Mouse (Mus musculus): Measurements from ENCODE around the gene Blcap. TPM values are rescaled to one million over a fixed set of nuclear protein-coding genes. Genes with fewer than 3 reads are reported as not detected.

Blcap gene
- polyA plus RNA-seq, 1 experiment: 63.9 TPM

GRCm38 (mm10) chr2:157531681-157532426 is 39.2 kb downstream of the Blcap start:
- TF ChIP-seq CTCF (IDR thresholded peaks at IDR 0.05; ENCODE audit: borderline replicate concordance, insufficient read depth, low read length) (no peak), POLR2A (IDR thresholded peaks at IDR 0.05; ENCODE audit: low read depth, low read length) (no peak)
- no peak overlapping the region for H3K4me3 ChIP-seq (ENCODE audit: insufficient read depth, low read length)
- H3K4me1 ChIP-seq (ENCODE audit: control insufficient read depth, insufficient read depth, low read length): no peaks in the 10 kb centered on the region
- H3K27ac ChIP-seq (ENCODE audit: insufficient read depth, low read length): no peak overlapping the region

DNA sequence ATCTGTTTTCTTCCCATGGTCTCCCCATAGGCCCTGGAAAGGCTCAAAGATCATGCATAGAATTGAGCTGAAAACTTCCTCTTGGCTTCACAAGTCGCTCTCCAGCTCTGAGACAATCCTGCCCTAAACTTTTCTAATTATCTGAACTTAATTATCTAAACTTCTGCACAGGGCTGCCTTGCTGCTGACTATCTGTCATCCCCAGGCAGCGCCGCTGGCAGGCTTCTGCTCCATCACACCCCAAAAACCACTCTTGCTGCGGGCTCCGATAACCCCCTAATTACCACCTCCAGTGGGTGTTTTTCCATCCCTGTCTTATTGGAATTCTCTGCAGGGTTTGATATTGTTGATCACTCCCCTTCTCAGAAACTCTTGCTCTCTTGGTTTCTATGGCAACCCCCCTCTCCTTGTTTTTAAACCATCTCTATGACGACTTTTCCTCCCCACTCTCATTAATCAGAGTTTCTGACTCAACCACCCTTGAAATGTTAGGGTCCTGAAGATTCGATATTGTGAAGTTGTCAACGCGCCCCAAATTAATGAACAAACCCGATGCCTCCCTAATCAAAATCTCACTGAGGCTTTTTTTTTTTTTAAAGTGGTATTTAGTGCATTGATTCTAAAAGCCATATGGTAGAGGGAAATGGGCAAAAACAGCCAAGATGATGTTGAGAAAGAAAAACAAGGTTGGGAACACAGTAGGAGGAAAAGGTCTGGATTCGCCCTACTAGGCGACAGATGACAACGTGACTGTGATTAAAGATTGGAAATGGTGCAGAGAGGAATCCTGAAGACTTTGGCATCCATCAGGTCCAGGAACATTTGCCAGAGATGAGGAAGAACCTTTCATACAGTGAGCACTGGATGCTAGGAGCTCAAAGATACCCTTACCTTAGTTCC is 40.8 kb downstream of the Blcap start:
- Histone ChIP-seq H3K27ac (ENCODE audit: insufficient read depth, low read length) (no peak overlapping the region), H3K4me1 (ENCODE audit: control insufficient read depth, insufficient read depth, low read length) (no peaks in the 10 kb centered on the region)
- TF ChIP-seq CTCF (IDR thresholded peaks at IDR 0.05; ENCODE audit: borderline replicate concordance, insufficient read depth, low read length): no peak
- no peak for TF ChIP-seq POLR2A (IDR thresholded peaks at IDR 0.05; ENCODE audit: low read depth, low read length)

DNA sequence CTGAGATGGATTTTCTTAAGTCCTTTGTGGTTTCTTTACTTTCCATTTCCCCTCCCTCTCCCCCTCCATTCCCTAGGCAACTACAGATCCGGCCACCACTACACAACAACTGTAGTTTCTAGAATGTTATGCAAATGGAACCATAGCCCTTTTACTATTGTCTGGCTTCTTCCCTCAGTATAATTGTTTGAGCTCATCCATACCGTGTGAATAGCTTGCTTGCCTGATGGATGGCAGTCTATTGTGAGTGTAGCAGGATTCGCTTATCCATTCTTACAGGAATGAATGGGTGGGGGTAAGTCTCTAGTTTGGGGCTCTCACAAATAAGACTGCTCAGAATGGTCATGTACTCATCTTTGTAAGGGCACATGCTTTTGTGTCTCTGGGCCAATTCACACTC is 48.5 kb downstream of the Blcap start:
- Histone ChIP-seq H3K4me1 (ENCODE audit: control insufficient read depth, insufficient read depth, low read length) (no peaks in the 10 kb centered on the region), H3K4me3 (ENCODE audit: insufficient read depth, low read length) (no peak overlapping the region), H3K27ac (ENCODE audit: insufficient read depth, low read length) (no peak overlapping the region)
- no peak for TF ChIP-seq POLR2A (IDR thresholded peaks at IDR 0.05; ENCODE audit: low read depth, low read length)
- TF ChIP-seq CTCF (IDR thresholded peaks at IDR 0.05; ENCODE audit: borderline replicate concordance, insufficient read depth, low read length): no peak

More for the DNA sequence above, 40.8 kb downstream of the Blcap start:
- H3K4me3 ChIP-seq (ENCODE audit: insufficient read depth, low read length): no peak overlapping the region

DNA sequence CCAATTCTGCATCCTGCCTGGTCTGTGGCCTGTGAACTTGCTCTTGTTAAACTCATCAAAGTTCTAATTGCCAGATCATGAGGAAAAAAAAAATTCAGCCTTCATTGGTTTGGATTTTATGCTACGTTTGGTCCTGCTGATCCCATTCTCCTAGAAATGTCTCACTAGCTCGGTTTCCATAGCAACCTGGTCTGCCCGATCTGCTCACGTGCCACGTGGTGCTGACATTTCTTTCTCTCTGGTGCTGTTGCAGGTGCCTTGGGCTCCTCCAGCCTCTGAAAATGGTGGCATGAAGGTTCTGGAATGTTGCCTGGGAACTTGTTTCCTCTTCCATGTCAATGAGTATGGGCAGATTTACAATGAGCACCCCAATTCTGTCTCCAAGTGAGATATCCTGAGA is 50.6 kb downstream of the Blcap start:
- Histone ChIP-seq H3K27ac (ENCODE audit: insufficient read depth, low read length) (no peak overlapping the region), H3K4me1 (ENCODE audit: control insufficient read depth, insufficient read depth, low read length) (no peaks in the 10 kb centered on the region), H3K4me3 (ENCODE audit: insufficient read depth, low read length) (no peak overlapping the region)
- TF ChIP-seq POLR2A (IDR thresholded peaks at IDR 0.05; ENCODE audit: low read depth, low read length) (no peak), CTCF (IDR thresholded peaks at IDR 0.05; ENCODE audit: borderline replicate concordance, insufficient read depth, low read length) (no peak)

DNA sequence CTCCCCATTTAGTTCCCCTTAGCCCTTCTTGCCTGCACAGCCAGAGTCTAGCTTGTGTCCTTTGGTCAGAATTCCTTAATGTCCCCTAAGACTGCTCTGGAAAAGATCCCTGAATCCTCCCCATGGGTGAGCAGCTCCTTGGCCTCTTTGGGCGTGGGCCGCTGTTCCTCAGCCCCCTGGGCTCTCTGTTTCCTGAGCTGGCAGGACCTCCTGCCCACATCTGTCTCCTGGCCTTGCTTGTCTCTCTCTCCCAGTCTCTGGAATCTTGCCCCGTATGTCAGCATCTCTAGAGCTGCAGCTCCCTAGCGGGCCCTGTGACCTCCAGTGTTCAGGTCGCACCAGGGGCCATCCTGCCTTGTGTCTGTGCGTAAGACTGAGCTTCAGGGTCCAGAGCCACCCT is 51.6 kb downstream of the Blcap start:
- Histone ChIP-seq H3K27ac (ENCODE audit: insufficient read depth, low read length) (no peak overlapping the region), H3K4me3 (ENCODE audit: insufficient read depth, low read length) (no peak overlapping the region), H3K4me1 (ENCODE audit: control insufficient read depth, insufficient read depth, low read length) (no peaks in the 10 kb centered on the region)
- TF ChIP-seq CTCF (IDR thresholded peaks at IDR 0.05; ENCODE audit: borderline replicate concordance, insufficient read depth, low read length): no peak
- no peak for TF ChIP-seq POLR2A (IDR thresholded peaks at IDR 0.05; ENCODE audit: low read depth, low read length)

DNA sequence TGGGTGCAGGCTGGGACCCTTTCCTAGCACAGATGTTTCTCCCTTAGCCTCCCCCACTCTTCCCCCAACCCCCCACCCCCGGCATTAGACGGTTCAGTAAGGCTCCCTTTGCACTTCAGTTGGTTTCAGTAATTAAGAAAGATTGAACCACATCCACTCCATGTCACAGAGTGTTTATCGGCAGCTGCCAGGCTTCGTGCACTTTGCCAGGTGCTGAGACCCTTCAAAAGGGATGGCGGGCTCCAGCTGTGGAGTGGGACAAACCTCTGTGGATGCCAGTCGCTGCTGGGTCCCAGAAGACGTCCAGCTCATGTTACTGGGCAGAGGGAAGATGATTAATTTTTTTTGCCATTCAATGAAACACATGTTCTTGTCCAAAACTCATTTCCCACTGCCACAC is 52.6 kb downstream of the Blcap start:
- Histone ChIP-seq H3K27ac (ENCODE audit: insufficient read depth, low read length) (no peak overlapping the region), H3K4me3 (ENCODE audit: insufficient read depth, low read length) (no peak overlapping the region), H3K4me1 (ENCODE audit: control insufficient read depth, insufficient read depth, low read length) (no peaks in the 10 kb centered on the region)
- TF ChIP-seq POLR2A (IDR thresholded peaks at IDR 0.05; ENCODE audit: low read depth, low read length) (no peak), CTCF (IDR thresholded peaks at IDR 0.05; ENCODE audit: borderline replicate concordance, insufficient read depth, low read length) (no peak)

DNA sequence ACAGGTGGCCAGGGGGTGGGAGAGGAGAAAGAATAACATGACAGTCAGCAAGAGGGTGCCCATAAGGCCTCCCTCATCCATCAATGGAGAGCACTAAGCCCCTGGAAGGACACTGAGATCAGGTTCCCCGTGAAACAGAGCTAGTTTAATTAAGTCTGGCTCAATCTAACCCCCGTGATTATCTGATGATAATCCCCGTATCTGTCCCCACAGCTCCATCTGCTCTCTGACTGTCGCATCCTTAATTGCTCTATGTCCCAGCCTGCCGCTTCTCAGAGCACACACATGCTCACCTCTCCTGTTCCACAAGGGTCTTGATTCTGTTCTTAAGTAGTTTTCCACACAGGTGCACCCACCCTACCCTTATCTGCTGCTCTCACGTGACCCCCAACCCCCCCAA is 53.5 kb downstream of the Blcap start:
- Histone ChIP-seq H3K27ac (ENCODE audit: insufficient read depth, low read length) (no peak overlapping the region), H3K4me1 (ENCODE audit: control insufficient read depth, insufficient read depth, low read length) (no peaks in the 10 kb centered on the region), H3K4me3 (ENCODE audit: insufficient read depth, low read length) (no peak overlapping the region)
- TF ChIP-seq POLR2A (IDR thresholded peaks at IDR 0.05; ENCODE audit: low read depth, low read length) (no peak), CTCF (IDR thresholded peaks at IDR 0.05; ENCODE audit: borderline replicate concordance, insufficient read depth, low read length) (no peak)

DNA sequence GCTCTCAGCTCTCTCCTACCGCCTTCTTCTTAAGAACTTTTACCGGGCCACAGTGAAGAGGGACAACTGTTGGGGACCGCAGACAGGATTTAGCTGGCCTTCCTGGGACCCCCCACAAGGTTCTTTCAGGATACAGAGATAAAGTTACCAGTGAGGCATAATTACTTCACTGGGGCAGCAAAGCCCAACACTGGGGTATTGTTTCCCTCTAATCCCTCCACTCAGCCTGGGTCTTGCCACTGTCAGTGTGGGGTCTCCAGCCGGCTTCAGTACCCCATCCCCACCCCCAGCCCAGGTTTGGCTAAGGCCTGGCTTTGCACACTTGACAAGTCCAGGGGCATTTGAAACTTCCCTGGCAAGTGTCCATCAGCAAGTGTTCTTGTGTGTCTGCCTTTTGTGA is 56.7 kb downstream of the Blcap start:
- Histone ChIP-seq H3K27ac (ENCODE audit: insufficient read depth, low read length) (no peak overlapping the region), H3K4me3 (ENCODE audit: insufficient read depth, low read length) (no peak overlapping the region), H3K4me1 (ENCODE audit: control insufficient read depth, insufficient read depth, low read length) (no peaks in the 10 kb centered on the region)
- TF ChIP-seq POLR2A (IDR thresholded peaks at IDR 0.05; ENCODE audit: low read depth, low read length) (no peak), CTCF (IDR thresholded peaks at IDR 0.05; ENCODE audit: borderline replicate concordance, insufficient read depth, low read length) (no peak)

GRCm38 (mm10) chr2:157513737-157514208 is 57.3 kb downstream of the Blcap start:
- TF ChIP-seq POLR2A (IDR thresholded peaks at IDR 0.05; ENCODE audit: low read depth, low read length) (no peak), CTCF (IDR thresholded peaks at IDR 0.05; ENCODE audit: borderline replicate concordance, insufficient read depth, low read length) (no peak)
- H3K27ac ChIP-seq (ENCODE audit: insufficient read depth, low read length): no peak overlapping the region
- no peak overlapping the region for H3K4me3 ChIP-seq (ENCODE audit: insufficient read depth, low read length)
- H3K4me1 ChIP-seq (ENCODE audit: control insufficient read depth, insufficient read depth, low read length): no peaks in the 10 kb centered on the region

DNA sequence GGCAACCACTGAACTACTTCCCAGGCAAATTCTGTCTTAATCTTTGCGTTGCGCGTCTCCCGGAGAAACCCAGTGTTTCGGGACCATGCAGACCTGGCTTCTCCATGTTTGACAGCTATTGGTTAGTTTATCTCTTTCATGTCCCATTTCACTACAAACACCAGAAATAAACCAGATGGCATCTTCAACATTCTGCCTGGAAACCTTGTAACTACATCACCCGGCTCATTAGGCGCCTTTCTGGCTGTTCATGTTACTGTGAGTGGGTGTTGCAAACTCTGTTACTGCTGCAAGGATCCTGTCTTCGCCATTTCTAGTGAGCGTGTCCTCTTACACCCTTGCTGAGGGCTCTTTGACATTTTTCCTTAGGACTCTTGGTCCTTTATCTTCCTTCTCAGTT is 58.2 kb downstream of the Blcap start:
- Histone ChIP-seq H3K27ac (ENCODE audit: insufficient read depth, low read length) (no peak overlapping the region), H3K4me3 (ENCODE audit: insufficient read depth, low read length) (no peak overlapping the region), H3K4me1 (ENCODE audit: control insufficient read depth, insufficient read depth, low read length) (no peaks in the 10 kb centered on the region)
- TF ChIP-seq CTCF (IDR thresholded peaks at IDR 0.05; ENCODE audit: borderline replicate concordance, insufficient read depth, low read length) (no peak), POLR2A (IDR thresholded peaks at IDR 0.05; ENCODE audit: low read depth, low read length) (no peak)

All from embryonic fibroblast, embryonic 13.5 days (primary cell).